Mouse (Mus musculus): ENCODE data around the gene Phldb2. TPM values are rescaled to one million over a fixed set of nuclear protein-coding genes. Genes with fewer than 3 reads are reported as not detected.

Phldb2 gene
- total RNA-seq, 2 experiments from 2014 or later, result 17.3 to 19.3 TPM

- intact Hi-C loops (cut with DNase I; ENCODE audit: low total_unique reads), result no loop called here
Measured at GRCm38 (mm10) chr16:45714489-45715150, 238.8 kb downstream of the Phldb2 start.

GRCm38 (mm10) chr16:45713878-45714277 is 239.5 kb downstream of the Phldb2 start:
- no peak for DNase-seq
- intact Hi-C loops (cut with DNase I; ENCODE audit: low total_unique reads), result no loop called here

More at GRCm38 (mm10) chr16:45714489-45715150, 238.8 kb downstream of the Phldb2 start:
- DNase-seq, result no peak

- no peak for DNase-seq
- intact Hi-C loops (cut with DNase I; ENCODE audit: low total_unique reads), result no loop called here
Measured at GRCm38 (mm10) chr16:45713261-45713660, 240.1 kb downstream of the Phldb2 start.

DNA sequence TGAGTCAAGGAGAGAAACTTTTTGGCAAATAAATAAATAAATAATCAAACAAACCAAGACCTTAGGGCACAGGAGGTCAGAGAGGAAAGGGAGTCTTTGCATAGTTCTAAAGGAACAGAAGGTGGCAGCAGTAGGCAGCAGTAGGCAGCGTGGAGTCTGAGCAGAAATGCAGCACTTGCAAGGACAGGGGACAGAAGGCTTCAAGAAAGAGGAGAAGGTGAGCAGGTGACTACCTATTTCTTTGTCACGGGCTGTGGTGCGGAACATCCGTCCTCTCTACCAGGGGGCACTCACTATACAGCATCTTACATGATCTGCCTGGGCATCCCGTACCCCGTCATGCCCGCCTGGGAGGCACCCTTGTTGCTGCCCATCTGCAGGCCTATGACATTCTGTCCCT is 242.1 kb downstream of the Phldb2 start:
- intact Hi-C loops (cut with DNase I; ENCODE audit: low total_unique reads), result no loop called here
- no peak for DNase-seq

GRCm38 (mm10) chr16:45699301-45699700 is 254.1 kb downstream of the Phldb2 start:
- intact Hi-C loops (cut with DNase I; ENCODE audit: low total_unique reads), result no loop called here
- DNase-seq, result no peak

GRCm38 (mm10) chr16:45697996-45698395 is 255.4 kb downstream of the Phldb2 start:
- DNase-seq, result no peak
- intact Hi-C loops (cut with DNase I; ENCODE audit: low total_unique reads), result no loop called here

Other genes with a start within 250 kb of the Phldb2 start
- under 1 TPM; 0.35 to 0.49 TPM for gene Tagln3, start 229.0 kb downstream of the Phldb2 start, total RNA-seq (2021)
- 1 to 10 TPM; 8.0 to 9.4 TPM for gene Abhd10, start 210.6 kb downstream of the Phldb2 start, total RNA-seq (2021)
- gene Plcxd2, start 56.6 kb upstream of the Phldb2 start, total RNA-seq (2021), result under 1 TPM; 0.33 to 0.43 TPM
- under 1 TPM in 1 of 2 experiments, not detected in 1; 0.09 TPM for gene Cd96, start 166.7 kb upstream of the Phldb2 start, total RNA-seq (2021)
- gene Gm4737, start 201.5 kb upstream of the Phldb2 start, total RNA-seq (2021), result 10 to 100 TPM; 18.9 to 20.1 TPM

All from gastrocnemius, postnatal 14 days (tissue).